Mouse (Mus musculus) G1E (cell line): ENCODE data around the gene Max.

ENCODE experiments used
- CTCF ChIP-seq: IDR thresholded peaks from 2 replicates; pipeline ENCODE4 v1.5.1; 2012; ENCODE audit warnings: low read depth, low read length, inconsistent platforms, mixed read lengths
- GATA1 ChIP-seq: IDR thresholded peaks from 2 replicates; pipeline ENCODE4 v1.6.1; 2012; ENCODE audit warnings: borderline replicate concordance, low read length, inconsistent platforms, mixed read lengths
- GATA2 ChIP-seq: IDR thresholded peaks from 2 replicates; pipeline ENCODE4 v1.6.1; 2012; ENCODE audit warnings: low read depth, low read length, inconsistent platforms, borderline replicate concordance
- POLR2AphosphoS5 ChIP-seq: IDR thresholded peaks from 2 replicates; pipeline ENCODE4 v1.6.1; 2012; ENCODE audit warnings: low read depth, low read length, inconsistent platforms; ENCODE audit not compliant: insufficient replicate concordance
- TAL1 ChIP-seq: conservative IDR thresholded peaks from 2 replicates; pipeline ENCODE4 v1.6.1; 2012; ENCODE audit warnings: low read depth, low read length, inconsistent platforms, mixed read lengths

GRCm38 (mm10) chr12:76938013-76938412 lies 24.0 kb downstream of the Max start:
- TF ChIP-seq CTCF (no peak), TAL1 (no peak), POLR2AphosphoS5 (no peak), GATA1 (no peak), GATA2 (no peak)
